Mouse (Mus musculus) hindlimb bud, embryonic 11.5 days (tissue): ENCODE data around the gene Gm49373.

ENCODE experiments used
- DNase-seq: peaks from one replicate; pipeline ENCODE4 v3.0.0-alpha.2; 2012; ENCODE audit warnings: low read depth, low spot score; ENCODE audit errors: extremely low spot score

Gene Gm49373

DNA sequence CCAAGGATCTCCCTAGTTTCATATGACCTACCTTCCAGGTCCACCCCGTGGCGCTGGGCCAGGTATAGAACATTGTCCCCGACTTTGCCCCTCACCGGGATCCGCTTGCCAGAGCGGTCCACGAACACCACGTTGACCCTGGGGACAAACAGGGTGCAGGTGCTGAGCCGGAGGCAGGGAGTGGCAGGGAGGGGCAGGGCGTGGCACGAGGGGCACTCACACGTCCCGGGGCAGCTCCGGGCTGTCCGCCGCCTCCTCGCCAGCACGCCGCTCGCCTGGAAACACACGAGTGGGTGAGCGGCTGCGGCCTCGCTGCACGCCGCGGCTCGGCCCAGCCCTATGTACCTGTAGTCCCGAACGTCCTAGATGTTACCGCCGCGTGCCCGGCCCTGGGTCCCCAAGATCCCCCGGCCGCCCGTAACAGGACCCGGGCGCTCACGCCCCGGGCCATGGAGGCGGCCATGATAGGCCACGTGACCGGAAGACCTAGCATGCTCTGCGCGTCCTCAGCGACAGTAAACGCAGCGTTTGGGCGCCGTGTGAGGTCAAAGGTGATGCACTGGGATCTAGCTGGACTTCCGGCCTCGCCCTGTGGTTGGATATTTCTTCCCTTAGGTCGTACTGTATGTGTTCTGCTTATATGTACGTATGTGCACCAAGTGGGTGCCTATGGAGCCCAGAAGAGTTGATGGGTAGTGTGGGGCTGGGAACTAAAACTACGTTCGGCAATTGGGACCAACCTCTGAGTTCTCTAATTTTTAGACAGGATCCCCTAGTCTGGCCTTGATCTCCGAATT is at the start of gene Gm49373, which contains the start of gene Fdx1l:
Gene Gm49373 (minus strand): TSS at position 53 of the 797 bp plus-strand sequence.
Gene Fdx1l (minus strand): TSS at position 571 of the 797 bp plus-strand sequence.
- DNase-seq, result peak; percentile 61

- DNase-seq, result no peak
These were observed 48.6 kb upstream of the Gm49373 start for GRCm38 (mm10) chr9:21121483-21121882.

DNA sequence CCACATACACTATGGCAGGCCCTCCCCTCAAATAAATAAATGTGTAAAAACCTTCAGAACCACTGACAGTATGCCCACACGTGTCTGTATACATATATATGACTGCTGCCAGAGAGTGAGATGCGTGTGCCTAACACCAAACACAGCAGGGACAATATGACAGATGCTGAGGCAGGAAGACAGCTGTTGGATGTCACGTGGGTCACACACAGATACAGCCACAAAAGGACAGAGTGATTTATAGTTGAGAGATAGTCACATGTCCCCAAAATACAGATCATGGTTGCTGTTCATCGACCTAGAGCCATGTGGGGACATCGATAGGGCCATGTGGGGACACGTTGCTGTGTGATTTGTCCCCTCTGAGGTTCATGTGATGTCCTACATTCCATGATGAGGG is 44.2 kb upstream of the Gm49373 start:
- DNase-seq, result no peak

- no peak for DNase-seq
These were observed 42.2 kb upstream of the Gm49373 start for GRCm38 (mm10) chr9:21115105-21115504.

DNA sequence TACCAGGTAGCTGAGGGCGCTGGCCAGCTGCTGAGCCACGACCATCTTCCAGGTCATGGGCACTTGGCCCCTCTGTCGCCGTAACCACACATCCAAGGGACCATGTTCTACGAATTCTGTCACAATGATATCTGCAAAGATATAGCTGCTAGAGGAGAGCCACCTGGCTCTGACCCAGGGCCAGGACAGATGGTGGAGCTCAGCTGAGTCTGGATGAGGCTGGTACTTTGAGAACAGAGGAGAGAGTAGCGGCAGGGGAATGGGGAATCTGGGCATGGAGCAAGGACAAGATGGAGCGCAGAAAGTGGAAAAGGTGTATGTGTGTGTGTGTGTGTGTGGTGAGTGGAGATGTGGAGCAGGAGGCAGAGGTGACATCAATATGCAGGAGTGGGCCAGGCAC is 41.3 kb upstream of the Gm49373 start:
- DNase-seq, result no peak

DNA sequence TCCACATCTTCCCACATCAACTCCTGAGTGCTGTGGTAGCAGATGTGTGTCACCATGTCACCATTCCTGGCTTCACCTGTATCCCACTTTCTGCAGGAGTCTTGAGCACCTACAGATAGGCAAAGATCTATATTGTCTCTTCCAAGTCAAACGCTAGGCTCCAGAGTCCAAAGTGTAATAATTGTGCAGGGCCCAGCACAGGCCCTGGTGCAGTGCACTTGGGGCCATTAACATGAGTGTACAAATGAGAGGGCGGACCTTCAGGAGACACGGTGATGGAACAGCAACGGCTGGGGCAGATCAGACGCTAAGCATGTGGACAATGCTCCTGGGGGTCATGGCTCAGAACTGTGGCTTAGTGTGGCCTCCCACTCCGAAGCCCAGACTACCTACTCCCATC is 40.9 kb upstream of the Gm49373 start:
- DNase-seq, result no peak

GRCm38 (mm10) chr9:21107607-21108237 is 34.8 kb upstream of the Gm49373 start:
- no peak for DNase-seq

- DNase-seq, result no peak
These were observed 33.1 kb upstream of the Gm49373 start for GRCm38 (mm10) chr9:21105760-21106564.

DNA sequence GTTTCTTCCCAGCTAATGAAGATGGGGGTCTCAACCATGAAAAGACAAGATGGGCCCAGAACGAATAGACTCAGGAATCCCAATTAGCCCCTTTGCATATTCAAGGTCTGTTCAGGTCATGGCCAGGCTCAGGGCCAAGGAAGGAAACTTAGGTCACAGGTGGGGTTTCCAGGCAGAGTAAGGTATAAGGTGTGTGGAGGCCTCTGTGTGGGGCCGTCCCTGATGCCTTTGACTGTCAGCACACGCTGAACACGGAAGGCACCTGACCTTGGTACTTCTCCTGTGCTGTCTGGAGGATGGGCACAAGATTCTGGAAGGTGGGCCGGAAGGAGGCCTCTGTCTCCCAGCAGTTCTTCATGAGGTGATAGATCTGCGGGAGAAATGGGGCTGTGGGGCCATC is 31.9 kb upstream of the Gm49373 start:
- DNase-seq, result no peak

DNA sequence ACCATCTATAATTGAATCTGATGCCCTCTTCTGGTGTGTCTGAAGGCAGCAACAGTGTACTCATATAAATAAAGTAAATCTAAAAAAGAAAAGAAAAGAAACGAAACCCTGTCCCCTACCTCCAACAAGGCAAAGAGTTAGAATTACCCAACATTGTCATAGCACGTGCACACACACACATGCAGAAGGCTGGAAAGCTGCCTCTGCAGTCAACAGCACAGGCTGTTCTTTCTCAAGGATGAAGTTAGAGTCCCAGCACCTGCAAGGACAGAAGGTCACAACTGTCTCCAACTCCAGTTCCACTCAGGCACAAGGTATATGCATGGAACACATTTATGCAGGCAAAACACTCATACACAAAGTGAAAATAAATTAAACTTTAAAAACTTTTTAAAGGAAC is 29.2 kb upstream of the Gm49373 start:
- DNase-seq, result no peak

GRCm38 (mm10) chr9:21100447-21101161 is 27.7 kb upstream of the Gm49373 start:
- no peak for DNase-seq

- DNase-seq, result no peak
These were observed 24.9 kb upstream of the Gm49373 start for GRCm38 (mm10) chr9:21097793-21098192.

GRCm38 (mm10) chr9:21095958-21096357 is 23.1 kb upstream of the Gm49373 start:
- DNase-seq, result no peak

GRCm38 (mm10) chr9:21093423-21093822 is 20.5 kb upstream of the Gm49373 start:
- no peak for DNase-seq

DNA sequence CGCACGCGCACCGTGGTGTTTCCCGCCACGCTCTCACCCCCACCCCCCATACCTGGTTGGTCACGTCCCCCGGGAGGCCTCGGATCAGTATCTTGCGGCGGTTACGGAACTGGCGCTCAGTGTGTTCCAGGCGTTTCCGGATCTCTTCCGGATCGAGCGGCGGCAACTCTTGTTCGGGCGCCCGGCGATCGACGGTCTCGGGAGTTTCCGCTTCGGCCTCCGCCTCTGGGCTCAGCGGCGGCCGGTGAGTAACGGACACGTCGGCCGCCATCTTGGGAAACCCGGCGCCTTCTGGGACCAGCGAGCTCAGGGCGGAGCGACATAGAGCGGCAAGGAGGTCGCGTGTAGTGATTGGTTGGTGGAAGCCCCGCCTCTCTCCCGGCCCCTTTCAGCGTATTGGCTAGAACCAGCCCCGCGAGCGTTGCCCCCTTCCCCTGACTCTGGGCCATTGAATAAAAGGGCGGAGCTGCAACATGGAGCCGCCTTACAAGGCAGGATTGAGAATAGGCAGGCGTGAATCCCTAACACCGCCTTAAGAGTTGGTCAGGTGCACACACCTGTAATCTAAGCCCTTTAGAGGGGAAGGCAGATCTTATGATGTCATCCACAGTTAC is 18.9 kb upstream of the Gm49373 start, which contains the start of the genes Gm38431 and Raver1:
Gene Gm38431 (minus strand): TSS at position 291 of the 614 bp plus-strand sequence.
Gene Raver1 (minus strand): TSS at position 302 of the 614 bp plus-strand sequence.
- DNase-seq, result peak; percentile 73

DNA sequence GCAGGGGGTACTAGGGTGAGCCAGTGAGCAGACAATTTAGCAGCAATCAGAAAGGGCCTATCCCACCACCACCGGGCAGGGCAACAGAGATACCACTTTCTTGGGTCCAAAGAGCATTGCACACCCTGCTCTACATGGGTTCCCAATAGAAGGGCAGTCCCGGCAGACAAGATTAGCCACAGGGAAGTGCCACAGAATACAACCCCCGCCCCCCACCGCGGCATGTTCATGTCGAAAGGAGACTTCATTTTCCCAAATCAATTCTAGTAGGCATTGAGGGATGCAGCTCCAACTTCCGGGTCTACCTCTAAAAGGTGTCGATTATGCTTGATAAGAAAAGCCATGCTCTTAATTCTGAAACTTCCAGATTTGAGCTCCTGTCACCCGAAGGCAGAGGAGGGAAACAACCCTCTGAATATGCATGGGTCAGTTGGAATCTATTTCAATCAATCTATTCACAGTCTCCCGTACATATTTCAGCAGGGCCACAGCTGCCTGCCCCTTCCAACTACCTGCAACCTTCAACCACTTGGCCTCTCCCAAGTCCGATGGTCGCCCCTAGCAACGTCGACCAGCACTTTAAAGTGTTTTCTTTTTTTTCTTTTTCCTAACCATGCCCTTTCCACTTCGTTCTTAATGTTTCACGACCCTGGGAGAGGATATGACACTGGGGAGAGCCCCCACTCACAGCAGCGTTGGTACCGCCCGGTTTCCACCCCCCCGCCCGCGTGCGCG is 18.2 kb upstream of the Gm49373 start:
- DNase-seq, result peak; percentile 58

GRCm38 (mm10) chr9:21090537-21090936 is 17.6 kb upstream of the Gm49373 start:
- DNase-seq, result no peak

GRCm38 (mm10) chr9:21083324-21083723 is 10.4 kb upstream of the Gm49373 start:
- no peak for DNase-seq

DNA sequence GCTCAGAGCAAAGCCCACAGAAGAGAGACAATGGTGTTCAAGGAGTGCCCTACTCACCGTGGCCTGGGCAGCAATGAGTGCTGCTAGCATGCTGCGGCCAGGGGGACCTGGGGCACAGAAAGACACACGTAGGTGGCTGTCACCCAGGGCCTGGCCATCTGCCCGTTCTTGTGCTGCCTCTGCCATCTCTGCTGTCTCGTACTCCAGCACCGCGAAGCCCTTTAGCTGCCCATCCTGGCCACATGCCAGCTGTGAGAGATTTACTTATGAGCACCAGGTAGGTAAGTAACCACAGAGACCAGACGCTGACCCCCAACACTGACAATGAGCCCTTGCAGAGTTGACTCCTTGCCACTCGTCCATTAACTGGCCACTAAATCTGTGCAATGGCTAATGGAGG is 8.2 kb upstream of the Gm49373 start:
- no peak for DNase-seq

DNA sequence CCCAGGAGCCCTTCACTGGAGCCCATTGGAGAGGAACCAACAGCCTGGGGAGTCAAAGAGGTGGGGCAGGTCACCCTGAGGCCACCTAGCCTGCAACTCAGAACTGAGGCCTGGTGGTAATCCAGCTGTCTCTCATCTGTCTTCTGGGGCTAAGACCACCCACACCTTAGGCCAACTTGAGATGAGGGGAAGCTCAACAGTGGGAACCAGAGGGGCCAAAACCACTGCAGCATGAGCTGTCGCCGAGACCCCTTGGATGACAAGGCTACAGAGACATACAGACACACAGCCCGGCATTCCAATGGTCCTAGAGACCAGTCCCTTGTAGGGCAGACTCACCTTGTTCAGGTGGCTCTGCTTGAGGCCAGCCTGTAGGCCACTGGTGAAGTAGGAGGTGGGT is 2.7 kb upstream of the Gm49373 start:
- no peak for DNase-seq
